Mouse (Mus musculus) granulocyte monocyte progenitor cell, adult 5-6 weeks (primary cell): ENCODE measurements around the gene C9orf72. TPM values are rescaled to one million over a fixed set of nuclear protein-coding genes. Genes with fewer than 3 reads are reported as not detected.
"Not testable (repeated sequence)": the region's sequence is repeated elsewhere in the genome, so short reads cannot be mapped to it uniquely, and the experiment has no call there.

Experiments used
- ATAC-seq: replicated peaks from 2 replicates; pipeline ENCODE4 v1.8.0; 2016; ENCODE audit warnings: mild to moderate bottlenecking, moderate TSS enrichment, inconsistent platforms; ENCODE audit not compliant: poor library complexity, severe bottlenecking
- total RNA-seq, 2 experiments: library from RNA; stranded (forward) in 1 of 2; stranded (reverse) in 1 of 2; fragments of 200-712, 200-1000 nt in 1 of 2; fragments of >200 nt in 1 of 2; fragmentation: Nextera tagmentation in 1 of 2; gene quantifications; 2 replicates each; pipeline ENCODE4 v1.2.3; 2014 to 2017

C9orf72 gene
- total RNA-seq (2014; fragmentation: Nextera tagmentation), result 5.4 and 9.7 TPM in 2 replicates
- total RNA-seq (2017), result 3.3 and 3.5 TPM in 2 replicates

DNA sequence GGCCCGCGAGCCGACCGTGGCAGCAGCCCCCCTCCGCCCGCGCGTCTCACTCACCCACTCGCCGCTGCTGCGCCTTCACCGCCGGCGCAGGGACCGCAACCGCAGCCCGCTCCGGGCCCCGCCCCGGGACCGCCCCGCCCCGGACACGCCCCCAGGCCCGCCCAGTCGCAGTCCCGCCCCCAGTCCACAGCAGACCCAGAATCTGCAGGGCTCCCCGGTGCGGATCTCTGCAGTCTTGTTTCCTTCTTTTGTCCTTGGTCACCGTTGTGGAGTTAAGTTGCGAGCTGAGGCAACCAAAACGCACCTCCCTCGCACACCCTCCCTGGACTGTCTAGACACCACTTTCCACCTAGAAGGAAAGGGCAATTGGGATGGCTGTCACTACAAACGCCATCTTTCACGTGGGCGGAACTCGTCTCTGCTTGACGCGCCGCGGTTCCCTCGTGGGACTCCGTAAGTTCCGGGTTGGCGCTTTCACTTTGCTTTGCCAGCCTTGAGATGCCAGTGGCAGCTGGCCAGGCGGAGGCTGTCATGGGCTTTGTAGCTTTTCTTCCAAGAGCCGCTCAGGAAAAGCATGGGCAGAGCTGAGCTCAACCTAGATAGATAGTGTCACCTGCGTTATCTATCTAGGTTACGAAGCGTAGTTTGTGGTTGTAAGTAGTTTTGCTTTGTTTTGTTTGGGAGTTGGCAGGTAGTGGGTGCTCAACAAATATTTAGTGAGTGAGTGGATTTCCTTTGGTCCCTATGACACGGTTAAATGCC, at the start of gene C9orf72:
Gene C9orf72, minus strand, starts transcription at position 442 of the 762 bp plus-strand sequence.
- ATAC-seq, result peak; percentile 79

- ATAC-seq, result no peak
Measured at GRCm38 (mm10) chr4:35259006-35259405, 33.0 kb upstream of the C9orf72 start.

DNA sequence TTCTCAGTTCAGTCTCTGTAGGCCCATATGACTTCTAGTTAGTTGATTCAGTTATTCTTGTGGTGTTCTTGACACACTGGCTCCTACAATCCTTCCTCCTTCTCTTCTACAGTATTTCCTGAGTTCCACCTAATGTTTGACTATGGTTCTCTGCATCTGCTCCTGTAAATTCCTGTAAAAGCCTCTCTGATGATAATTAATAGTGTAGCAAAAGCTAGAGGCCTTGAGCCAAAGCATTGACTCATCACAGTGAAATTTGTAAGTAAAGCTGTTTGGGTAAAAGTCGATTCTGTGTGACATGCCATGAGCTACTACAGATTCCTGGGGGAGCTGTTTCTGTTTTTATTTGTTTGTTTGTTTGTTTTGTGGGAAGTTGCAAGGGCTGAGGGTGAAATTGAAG, 18.0 kb upstream of the C9orf72 start:
- ATAC-seq, result no peak

DNA sequence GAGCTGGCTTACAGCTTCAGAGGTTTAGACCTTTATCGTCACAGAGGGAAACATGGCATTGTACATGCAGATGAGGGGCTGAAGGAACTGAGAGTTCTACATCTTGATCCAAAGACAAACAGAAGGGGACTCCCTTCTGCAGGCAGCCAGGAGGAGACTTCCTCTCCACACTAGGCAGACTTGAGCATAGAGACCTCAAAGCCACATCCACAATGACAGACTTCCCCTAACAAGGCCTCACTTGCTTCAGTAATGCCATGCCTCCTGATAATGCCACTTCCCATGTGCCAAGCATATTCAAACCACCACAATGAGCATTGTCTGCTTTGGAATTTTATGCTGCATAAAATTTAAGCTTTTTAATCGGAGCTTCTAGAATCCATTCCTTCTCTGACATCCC, 15.8 kb upstream of the C9orf72 start:
- ATAC-seq, result peak; percentile 84

GRCm38 (mm10) chr4:35238696-35239095, 12.7 kb upstream of the C9orf72 start:
- no peak for ATAC-seq

DNA sequence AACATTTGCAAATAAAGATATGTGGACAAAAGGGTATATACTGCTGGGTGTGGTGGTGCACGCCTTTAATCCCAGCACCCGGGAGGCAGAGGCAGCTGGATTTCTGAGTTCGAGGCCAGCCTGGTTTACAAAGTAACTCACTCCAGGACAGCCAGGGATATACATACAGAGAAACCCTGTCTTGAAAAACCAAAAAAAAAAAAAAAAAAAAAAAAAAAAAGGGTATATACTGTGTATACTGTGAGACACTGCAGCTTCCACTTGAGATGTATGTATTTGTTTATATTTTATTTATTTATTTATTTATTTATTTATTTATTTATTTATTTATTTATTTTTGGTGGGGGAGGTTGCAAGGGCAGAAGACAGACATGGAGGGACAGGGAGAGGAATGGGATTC, 12.3 kb upstream of the C9orf72 start:
- not testable (repeated sequence) for ATAC-seq

DNA sequence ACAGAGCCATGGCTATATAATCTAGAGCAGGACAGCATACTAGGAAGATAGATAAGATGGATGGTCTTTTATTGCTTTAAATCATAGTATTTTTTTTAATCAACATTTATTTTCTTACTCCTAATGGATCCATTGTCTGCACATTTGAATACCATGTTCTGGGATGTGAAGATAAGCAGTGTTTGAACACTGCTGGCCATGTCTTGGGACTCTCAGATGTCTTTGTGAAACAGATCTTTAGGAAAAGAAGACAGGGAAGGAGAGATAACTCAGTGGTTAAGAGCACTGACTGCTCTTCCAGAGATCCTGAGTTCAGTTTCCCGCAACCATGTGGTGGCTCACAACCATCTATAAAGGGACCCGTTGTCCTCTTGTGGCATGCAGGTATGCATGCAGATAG, 10.3 kb upstream of the C9orf72 start:
- no peak for ATAC-seq

GRCm38 (mm10) chr4:35228260-35228659, 2.3 kb upstream of the C9orf72 start:
- ATAC-seq, result no peak

GRCm38 (mm10) chr4:35226496-35226992, 569 bp upstream of the C9orf72 start:
- peak; percentile 18; the same call in 1 of the 2 replicates for ATAC-seq

- ATAC-seq, result peak; percentile 61
Measured at GRCm38 (mm10) chr4:35225141-35225733, 738 bp downstream of the C9orf72 start.

GRCm38 (mm10) chr4:35224101-35224500, 1.9 kb downstream of the C9orf72 start:
- ATAC-seq, result no peak

- peak; percentile 29 for ATAC-seq
Measured at GRCm38 (mm10) chr4:35223376-35223988, 2.5 kb downstream of the C9orf72 start.

DNA sequence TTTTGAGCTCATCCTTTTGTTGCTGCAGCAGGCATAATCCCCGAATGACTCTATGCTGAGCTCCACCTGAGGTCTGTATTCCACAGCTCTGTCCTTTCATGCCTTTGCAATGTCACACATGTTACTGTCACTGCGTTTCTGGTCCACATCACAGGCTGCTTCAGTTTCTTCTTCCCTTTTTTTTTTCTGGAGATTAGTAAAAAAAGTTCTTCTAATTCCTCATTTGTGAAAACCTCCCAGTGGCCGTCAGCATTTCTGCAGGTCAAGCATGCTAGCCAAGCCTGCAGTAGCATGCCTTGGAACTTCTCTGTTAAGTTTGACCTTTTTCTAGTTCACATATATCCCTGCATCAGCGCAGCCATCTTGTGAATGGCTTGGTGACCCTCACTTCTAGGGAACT, 4.1 kb downstream of the C9orf72 start:
- ATAC-seq, result peak; percentile 32

DNA sequence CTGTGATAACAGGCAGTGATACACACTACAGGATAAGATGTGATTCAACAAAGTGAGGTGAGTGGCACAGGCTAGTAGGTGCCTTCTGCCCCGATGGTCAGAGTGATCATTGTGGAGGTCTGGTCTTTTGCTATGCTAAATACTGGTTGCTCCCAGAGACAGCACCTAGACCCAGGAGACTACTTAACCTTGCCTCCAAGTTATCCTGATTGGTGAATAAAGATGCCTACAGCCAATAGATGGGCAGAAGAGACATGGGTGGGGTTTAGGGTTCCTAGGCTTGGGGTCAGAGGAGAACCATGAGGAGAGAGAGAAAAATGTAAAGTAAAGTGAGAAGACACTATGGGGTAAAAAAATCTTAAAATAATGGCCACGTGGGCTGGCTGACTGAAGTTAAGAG, 4.8 kb downstream of the C9orf72 start:
- ATAC-seq, result no peak

- no peak for ATAC-seq
Measured at GRCm38 (mm10) chr4:35220108-35220731, 5.8 kb downstream of the C9orf72 start.

- no peak for ATAC-seq
Measured at GRCm38 (mm10) chr4:35204659-35205058, 21.3 kb downstream of the C9orf72 start.

DNA sequence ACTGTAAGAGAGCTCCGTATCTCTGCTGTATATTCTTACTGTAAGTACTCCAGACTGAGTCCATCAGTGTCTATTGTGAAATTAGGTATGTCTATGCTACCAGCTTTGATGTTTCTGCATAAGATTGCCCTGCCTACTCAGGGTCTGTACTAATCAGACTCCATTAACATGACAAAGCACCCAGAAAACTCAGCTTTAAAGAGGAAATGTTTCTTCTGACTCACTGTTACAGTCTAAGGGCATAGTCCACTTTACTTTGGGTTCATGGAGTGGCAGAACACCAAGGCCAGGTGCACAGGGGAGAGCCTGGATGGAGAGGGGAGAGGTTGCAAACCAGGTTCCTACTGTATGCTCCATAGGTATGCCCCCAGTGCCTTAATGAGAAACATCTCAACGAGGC, 22.3 kb downstream of the C9orf72 start:
- ATAC-seq, result no peak

DNA sequence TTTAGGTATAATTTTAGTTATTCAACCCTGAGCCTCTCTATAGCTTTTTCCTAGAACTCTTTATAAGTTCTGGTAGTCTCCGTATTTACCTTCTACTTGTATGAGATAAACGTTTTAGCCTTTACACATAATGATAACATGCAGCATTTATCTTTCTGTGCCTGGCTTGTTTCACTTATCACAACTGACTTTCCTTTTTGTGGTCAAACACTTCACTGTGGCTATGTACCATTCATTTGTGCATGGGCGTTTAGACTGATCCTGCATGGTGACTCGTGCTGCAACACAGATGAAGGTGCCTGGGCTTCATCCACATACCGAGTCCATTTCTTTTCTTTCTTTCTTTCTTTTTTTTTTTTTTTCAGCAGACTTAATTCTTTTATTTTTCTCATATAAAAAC, 24.3 kb downstream of the C9orf72 start:
- no peak for ATAC-seq

DNA sequence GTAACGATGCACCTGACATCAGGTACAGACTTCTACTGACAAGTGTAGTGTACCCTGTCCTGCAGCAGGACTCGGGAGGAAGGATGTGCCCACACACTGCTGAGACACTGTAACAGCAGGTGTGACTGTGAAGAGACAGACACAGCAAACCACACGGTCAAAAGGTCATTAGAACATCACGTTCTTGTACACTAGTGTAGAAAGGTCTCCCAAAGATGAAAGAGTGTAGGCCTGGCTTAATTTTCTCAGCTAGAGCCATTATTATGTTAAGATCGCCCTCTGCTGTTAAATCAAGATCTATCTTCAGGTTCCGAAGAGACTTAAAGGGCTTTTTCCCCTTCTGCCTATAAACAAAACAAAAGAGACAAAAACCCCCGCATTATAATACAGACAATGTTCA, 33.2 kb downstream of the C9orf72 start:
- no peak for ATAC-seq

- no peak for ATAC-seq
Measured at GRCm38 (mm10) chr4:35189794-35190193, 36.2 kb downstream of the C9orf72 start.
